Mouse (Mus musculus) kidney, postnatal 14 days (tissue): ENCODE results near the gene Fmo9.

Experiments used
- DNase-seq: peaks from one replicate; pipeline ENCODE4 v3.0.0; 2022; ENCODE audit warnings: mixed read lengths

Fmo9 gene

DNA sequence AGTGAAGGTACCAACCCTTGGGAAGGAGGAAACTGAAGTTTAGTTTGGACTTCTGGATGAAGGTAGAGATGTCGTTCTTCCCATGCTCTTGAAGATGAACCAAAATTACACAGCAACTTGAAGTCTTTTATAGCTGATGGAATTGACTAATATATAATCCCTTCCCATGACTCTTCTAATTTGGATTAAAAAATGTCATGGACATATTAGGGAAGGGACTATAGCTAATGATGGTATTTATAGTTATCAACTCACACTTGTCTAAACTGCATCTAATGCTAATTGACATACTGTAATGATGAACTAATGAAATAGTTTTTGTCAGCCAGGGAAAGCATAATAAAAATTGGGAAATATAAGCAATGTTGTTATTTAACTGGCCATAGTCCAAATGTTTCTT, at the start of gene Fmo9:
Gene Fmo9, minus strand, starts transcription at position 101 of the 400 bp plus-strand sequence.
- no peak for DNase-seq

DNA sequence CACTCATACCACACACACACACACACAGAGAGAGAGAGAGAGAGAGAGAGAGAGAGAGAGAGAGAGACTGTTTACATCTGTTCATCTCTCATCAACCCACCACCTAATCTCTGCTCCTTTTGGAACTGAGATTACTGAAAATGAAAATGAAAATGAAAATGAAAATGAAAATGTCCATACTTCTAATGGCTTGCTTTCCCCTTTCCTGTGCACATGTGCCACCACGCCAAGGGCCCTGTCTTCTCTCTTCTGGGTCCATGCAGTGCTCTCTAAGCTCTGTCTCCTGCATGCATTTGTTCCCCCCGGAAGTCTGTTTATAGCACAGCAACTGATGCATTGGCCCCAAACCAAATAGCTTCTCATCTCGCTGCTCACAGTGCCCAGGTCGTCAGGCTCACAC, 49.2 kb upstream of the Fmo9 start:
- DNase-seq, result no peak

- no peak for DNase-seq
Measured at GRCm38 (mm10) chr1:166730215-166730614, 48.6 kb upstream of the Fmo9 start.

DNA sequence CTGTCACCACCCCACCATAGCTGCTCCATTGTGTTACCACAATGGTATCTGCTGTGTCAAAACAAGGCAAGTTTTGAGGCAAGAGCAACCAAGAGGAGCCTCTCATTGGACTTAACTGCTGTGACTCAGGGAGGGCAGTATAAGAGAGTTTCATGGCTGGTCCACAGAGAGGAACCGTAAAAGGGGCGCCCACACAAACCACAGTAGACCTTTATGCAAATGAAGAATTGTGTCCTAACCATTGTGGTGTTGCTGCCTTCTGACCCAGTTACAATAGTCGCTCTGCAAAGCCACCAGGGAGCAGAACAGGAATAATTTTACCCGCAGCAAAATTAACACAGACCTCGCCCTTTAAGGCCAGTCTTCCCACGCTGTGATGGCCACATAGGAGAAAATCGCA, 29.2 kb upstream of the Fmo9 start:
- no peak for DNase-seq

GRCm38 (mm10) chr1:166702270-166702912, 20.7 kb upstream of the Fmo9 start:
- no peak for DNase-seq

GRCm38 (mm10) chr1:166669264-166669663, 12.4 kb downstream of the Fmo9 start:
- DNase-seq, result no peak

DNA sequence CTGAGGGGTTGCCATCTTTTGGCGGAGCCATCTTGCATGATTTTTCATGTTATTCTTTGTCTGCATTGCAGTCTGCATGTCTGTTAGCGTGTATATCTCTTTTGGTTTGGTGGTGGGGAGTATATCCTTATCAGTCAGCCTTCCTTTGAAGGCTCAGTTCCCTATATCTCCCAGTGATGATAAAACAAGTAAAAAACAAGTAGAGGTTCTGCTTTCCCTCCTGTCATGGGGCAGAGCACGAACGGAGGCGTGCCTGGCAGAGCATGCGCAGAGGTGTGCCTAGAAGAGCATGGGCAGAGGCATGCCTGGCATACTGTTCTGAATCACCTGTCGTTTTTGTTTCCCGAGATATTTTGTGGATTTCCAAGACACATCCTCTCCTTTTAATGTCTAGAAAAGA, 20.8 kb downstream of the Fmo9 start:
- DNase-seq, result no peak

DNA sequence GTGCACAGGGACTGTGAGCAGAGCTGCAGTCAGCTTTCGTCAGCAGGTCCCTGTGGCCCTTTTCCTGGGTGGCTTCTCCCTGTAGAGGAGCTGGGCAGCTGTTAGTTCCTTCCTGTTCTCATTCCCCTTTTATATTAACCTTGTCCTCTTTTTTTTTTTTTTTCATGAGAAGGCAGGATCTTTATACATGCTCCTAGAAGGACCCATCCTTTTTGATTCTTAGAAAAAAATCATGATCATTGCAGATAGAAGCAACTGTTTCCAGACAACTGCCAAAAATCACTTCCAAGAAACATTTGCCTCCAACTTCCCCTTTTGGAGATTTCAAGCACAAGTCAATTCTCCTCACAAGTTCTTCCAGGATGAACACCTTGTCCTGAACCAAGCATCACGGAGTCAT, 34.1 kb downstream of the Fmo9 start, which contains the start of gene Gm4847:
Gene Gm4847, minus strand, starts transcription at position 101 of the 400 bp plus-strand sequence.
- DNase-seq, result no peak
